Mouse (Mus musculus) granulocyte monocyte progenitor cell, adult 5-6 weeks (primary cell): Measurements from ENCODE around the gene Cyp4a10. TPM values are rescaled to one million over a fixed set of nuclear protein-coding genes. Genes with fewer than 3 reads are reported as not detected.

Experiments
- total RNA-seq, 2 experiments: library from RNA; stranded (forward) in 1 of 2; stranded (reverse) in 1 of 2; fragments of 200-712, 200-1000 nt in 1 of 2; fragments of >200 nt in 1 of 2; fragmentation: Nextera tagmentation in 1 of 2; gene quantifications; 2 replicates each; pipeline ENCODE4 v1.2.3; 2014 to 2017

The Cyp4a10 gene
- total RNA-seq, 2 experiments from 2014 or later: not detected

Other genes starting within 250 kb of the Cyp4a10 start
- not detected in 2 replicates for gene Cyp4a12a, start 219.2 kb upstream of the Cyp4a10 start, total RNA-seq (2014; fragmentation: Nextera tagmentation)
- not detected in 2 replicates for gene Cyp4a12a, start 219.2 kb upstream of the Cyp4a10 start, total RNA-seq (2017)
- gene Cyp4a12b, start 106.6 kb upstream of the Cyp4a10 start, total RNA-seq (2014; fragmentation: Nextera tagmentation): not detected in 2 replicates
- gene Cyp4a12b, start 106.6 kb upstream of the Cyp4a10 start, total RNA-seq (2017): not detected in 2 replicates
- gene Cyp4a30b, start 65.7 kb upstream of the Cyp4a10 start, total RNA-seq (2014; fragmentation: Nextera tagmentation): not detected in 2 replicates
- gene Cyp4a30b, start 65.7 kb upstream of the Cyp4a10 start, total RNA-seq (2017): not detected in 2 replicates
- not detected in 2 replicates for gene Cyp4a14, start 22.1 kb upstream of the Cyp4a10 start, total RNA-seq (2014; fragmentation: Nextera tagmentation)
- gene Cyp4a14, start 22.1 kb upstream of the Cyp4a10 start, total RNA-seq (2017): not detected in 2 replicates
- gene Cyp4a31, start 45.4 kb downstream of the Cyp4a10 start, total RNA-seq (2014; fragmentation: Nextera tagmentation): not detected in 2 replicates
- gene Cyp4a31, start 45.4 kb downstream of the Cyp4a10 start, total RNA-seq (2017): not detected in 2 replicates
- gene Cyp4a32, start 82.7 kb downstream of the Cyp4a10 start, total RNA-seq (2014; fragmentation: Nextera tagmentation): not detected in 2 replicates
- gene Cyp4a32, start 82.7 kb downstream of the Cyp4a10 start, total RNA-seq (2017): not detected in 2 replicates
- not detected in 2 replicates for gene Cyp4b1, start 129.5 kb downstream of the Cyp4a10 start, total RNA-seq (2014; fragmentation: Nextera tagmentation)
- gene Cyp4b1, start 129.5 kb downstream of the Cyp4a10 start, total RNA-seq (2017): not detected in 2 replicates
- gene Efcab14, start 219.5 kb downstream of the Cyp4a10 start, total RNA-seq (2014; fragmentation: Nextera tagmentation): 38.4 and 43.2 TPM in 2 replicates
- gene Efcab14, start 219.5 kb downstream of the Cyp4a10 start, total RNA-seq (2017): 24.1 and 25.4 TPM in 2 replicates